Mouse (Mus musculus): ENCODE measurements around the gene Traf4.

Gene Traf4

GRCm38 (mm10) chr11:78167257-78167959, 2.0 kb upstream of the Traf4 start:
- no peak for DNase-seq (ENCODE audit: low read depth, low spot score)

- no peak for DNase-seq (ENCODE audit: low read depth, low spot score)
These were observed 1.3 kb upstream of the Traf4 start for GRCm38 (mm10) chr11:78166640-78167039.

GRCm38 (mm10) chr11:78166161-78166560, 772 bp upstream of the Traf4 start:
- no peak for DNase-seq (ENCODE audit: low read depth, low spot score)

- DNase-seq (ENCODE audit: low read depth, low spot score) = no peak
These were observed 346 bp upstream of the Traf4 start for GRCm38 (mm10) chr11:78165761-78166109.

GRCm38 (mm10) chr11:78164604-78164923, 825 bp downstream of the Traf4 start:
- DNase-seq (ENCODE audit: low read depth, low spot score) = no peak

- DNase-seq (ENCODE audit: low read depth, low spot score) = no peak
These were observed 1.4 kb downstream of the Traf4 start for GRCm38 (mm10) chr11:78163681-78164603.

- no peak for DNase-seq (ENCODE audit: low read depth, low spot score)
These were observed 2.3 kb downstream of the Traf4 start for GRCm38 (mm10) chr11:78163045-78163444.

GRCm38 (mm10) chr11:78162504-78162903, 2.9 kb downstream of the Traf4 start:
- no peak for DNase-seq (ENCODE audit: low read depth, low spot score)

- DNase-seq (ENCODE audit: low read depth, low spot score) = no peak
These were observed 3.4 kb downstream of the Traf4 start for GRCm38 (mm10) chr11:78161968-78162367.

- no peak for DNase-seq (ENCODE audit: low read depth, low spot score)
These were observed 4.2 kb downstream of the Traf4 start for GRCm38 (mm10) chr11:78161169-78161568.

GRCm38 (mm10) chr11:78160675-78161074, 4.7 kb downstream of the Traf4 start:
- no peak for DNase-seq (ENCODE audit: low read depth, low spot score)

GRCm38 (mm10) chr11:78160171-78160570, 5.2 kb downstream of the Traf4 start:
- DNase-seq (ENCODE audit: low read depth, low spot score) = no peak

GRCm38 (mm10) chr11:78159557-78159956, 5.8 kb downstream of the Traf4 start:
- no peak for DNase-seq (ENCODE audit: low read depth, low spot score)

- DNase-seq (ENCODE audit: low read depth, low spot score) = no peak
These were observed 6.3 kb downstream of the Traf4 start for GRCm38 (mm10) chr11:78159096-78159495.

- no peak for DNase-seq (ENCODE audit: low read depth, low spot score)
These were observed 9.2 kb downstream of the Traf4 start for GRCm38 (mm10) chr11:78156156-78156699.

- no peak for DNase-seq (ENCODE audit: low read depth, low spot score)
These were observed 9.7 kb downstream of the Traf4 start for GRCm38 (mm10) chr11:78155674-78156073.

- DNase-seq (ENCODE audit: low read depth, low spot score) = no peak
These were observed 11.6 kb downstream of the Traf4 start for GRCm38 (mm10) chr11:78153778-78154177.

- DNase-seq (ENCODE audit: low read depth, low spot score) = no peak
These were observed 12.8 kb downstream of the Traf4 start for GRCm38 (mm10) chr11:78152299-78153231.

GRCm38 (mm10) chr11:78151161-78151560, 14.2 kb downstream of the Traf4 start:
- DNase-seq (ENCODE audit: low read depth, low spot score) = no peak

- DNase-seq (ENCODE audit: low read depth, low spot score) = no peak
These were observed 18.5 kb downstream of the Traf4 start for GRCm38 (mm10) chr11:78146707-78147543.

GRCm38 (mm10) chr11:78146168-78146567, 19.2 kb downstream of the Traf4 start:
- no peak for DNase-seq (ENCODE audit: low read depth, low spot score)

Measured in brain, embryonic 18.5 days (tissue).